Mouse (Mus musculus) left cerebral cortex, adult 8-10 months (tissue): ENCODE data around the gene Ikzf3. TPM values are rescaled to one million over a fixed set of nuclear protein-coding genes. Genes with fewer than 3 reads are reported as not detected.

Source experiments
- DNase-seq, 2 experiments: peaks; one replicate each; pipeline ENCODE4 v3.0.0; 2022; ENCODE audit warnings: low spot score in 2 of 2
- total RNA-seq, 4 experiments: library from RNA; stranded (reverse); gene quantifications; 2 replicates each; pipeline ENCODE4 v1.2.4; 2022

The Ikzf3 gene
- total RNA-seq, 4 experiments from 2014 or later: 0.23 to 0.76 (median 0.52) TPM

DNA sequence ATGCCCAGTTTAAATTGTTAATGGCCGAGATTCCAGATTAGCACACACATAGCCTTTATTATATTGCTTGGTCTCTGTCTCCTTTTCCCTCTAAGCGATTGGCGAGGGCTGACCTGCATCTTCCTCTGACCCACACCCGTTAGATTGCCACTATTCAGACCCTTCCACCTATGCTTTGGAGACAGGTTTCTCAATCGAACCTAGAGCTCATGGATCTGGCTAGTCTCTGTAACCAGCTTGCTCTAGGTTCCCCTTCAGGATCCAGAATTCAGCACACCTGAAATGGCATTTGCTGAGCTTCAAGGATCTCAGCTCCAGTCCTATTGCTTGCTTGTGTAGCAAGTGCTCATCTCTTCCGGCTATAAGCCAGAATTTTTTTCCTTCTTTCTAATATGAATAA, 23.6 kb upstream of the Ikzf3 start:
- DNase-seq: no peak

DNA sequence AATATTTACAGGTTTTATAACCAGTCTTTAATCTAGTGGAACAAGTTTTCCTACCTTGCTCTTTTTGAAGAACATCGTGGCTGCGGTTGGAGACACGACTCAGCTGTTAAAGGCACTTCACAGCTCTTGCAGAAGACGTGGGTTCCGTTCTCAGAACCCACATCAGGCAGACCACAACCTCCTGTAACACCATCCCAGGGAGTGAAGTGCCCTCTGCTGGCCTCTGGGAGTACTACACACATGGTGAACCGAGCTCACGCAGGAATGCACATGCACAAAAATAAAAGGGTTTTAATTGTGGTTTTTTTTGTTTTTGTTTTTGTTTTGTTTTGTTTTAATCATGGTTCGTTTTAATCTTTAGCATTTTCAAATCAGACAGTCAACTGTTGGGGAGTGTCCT, 22.5 kb upstream of the Ikzf3 start:
- DNase-seq: no peak

DNA sequence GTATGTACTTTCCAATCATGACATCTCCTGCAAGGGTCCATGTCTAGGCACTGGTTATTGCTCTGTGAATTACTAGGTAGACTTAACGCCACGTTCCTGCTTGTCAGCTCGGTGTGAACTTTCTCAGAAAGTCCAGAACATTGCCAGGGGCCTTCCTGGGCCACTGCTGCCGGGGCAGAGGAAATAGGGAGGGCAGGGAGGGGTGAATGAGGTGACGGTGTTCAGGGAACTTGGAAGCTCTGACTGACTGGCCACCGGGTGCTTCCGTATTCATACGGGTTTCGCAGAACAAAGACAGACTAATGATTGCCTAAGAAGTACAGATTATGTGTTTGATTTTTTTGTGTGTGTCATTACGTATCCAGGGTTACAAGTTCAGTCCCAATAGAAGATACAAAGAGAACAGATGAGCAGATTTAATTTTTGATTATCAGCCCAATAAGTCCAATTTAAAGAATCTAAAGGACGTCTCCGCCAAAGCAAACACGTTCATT, 18.1 kb upstream of the Ikzf3 start:
- DNase-seq: no peak

DNA sequence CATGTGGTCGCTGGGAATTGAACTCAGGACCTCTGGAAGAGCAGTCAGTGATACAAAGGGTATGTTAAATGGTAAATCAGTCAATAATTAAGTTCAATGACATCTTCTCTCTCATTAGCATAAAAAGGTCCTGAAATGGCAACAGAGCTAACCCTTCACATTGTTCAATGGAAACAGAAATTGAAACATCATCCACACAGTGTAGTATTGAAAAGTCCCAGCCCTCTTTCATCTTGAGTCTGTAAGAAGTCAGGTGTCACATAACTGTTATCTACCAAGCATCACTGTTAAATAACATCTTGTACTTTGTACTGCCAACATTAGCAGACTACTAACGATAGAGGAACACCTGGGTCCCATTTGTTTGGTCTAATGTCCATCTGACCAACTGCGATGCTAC, 17.2 kb upstream of the Ikzf3 start:
- no peak for DNase-seq

DNA sequence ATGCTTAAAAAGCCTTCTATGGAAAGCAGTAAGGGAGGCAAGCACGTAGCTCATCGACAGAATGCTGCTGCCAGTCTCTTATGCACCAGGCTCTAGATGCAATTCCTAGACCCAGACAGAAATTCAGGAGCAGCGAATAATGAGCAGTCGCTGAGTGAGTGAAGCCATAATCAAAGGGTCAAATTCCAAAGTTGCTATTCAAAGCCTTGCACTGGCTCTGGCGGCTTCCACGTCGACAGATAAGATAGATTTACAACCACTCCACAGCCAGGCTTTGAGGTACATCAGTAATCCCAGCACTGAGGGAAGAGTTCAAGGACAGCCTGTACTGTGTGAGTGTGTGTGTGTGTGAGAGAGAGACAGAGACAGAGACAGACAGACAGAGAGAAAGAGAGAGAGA, 15.1 kb upstream of the Ikzf3 start:
- no peak for DNase-seq

DNA sequence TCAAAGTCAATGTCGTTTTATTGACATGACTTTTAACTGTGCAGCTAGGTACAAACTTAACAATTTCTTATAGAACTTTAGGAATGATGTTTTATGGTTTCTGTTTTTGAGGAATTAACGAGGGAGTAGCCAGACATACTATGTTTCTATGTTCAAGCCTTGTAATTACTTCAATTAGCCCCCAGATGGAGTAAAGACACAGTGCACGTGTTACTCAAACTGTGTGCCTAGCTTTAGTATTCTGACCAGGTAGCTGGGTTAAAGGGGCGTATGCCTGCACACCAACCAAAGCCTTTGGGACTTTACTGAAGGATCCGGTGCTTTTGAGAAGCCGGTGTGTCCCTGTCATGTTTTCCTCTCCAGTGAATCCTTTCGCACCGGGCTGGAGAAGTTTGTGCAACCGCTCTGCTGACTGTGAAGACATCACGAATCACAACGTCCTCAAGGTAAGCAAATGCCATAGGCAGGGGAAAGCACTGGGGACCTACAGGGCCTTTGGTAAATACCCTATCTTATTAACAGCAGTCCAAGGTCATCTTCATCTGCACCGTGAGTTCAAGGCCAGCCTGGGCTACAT, 9.4 kb upstream of the Ikzf3 start:
- no peak for DNase-seq

DNA sequence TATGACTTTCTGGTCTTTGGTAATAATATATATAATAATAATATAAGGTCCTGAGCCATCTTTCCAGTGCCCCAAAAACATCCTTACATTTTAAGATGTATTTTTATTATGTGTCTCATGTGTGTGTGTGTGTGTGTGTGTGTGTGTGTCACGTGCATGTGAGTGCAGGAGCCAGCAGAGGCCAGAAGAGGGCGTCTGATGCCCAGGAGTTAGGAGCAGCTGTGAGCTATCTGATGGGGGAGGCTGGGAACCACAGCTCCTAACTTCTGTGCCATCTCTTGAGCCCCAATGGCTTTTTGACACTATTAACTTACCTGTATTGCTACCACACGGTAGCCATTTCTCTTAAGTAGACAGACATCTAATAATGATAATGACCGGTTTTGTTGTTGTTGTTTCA, 8.1 kb upstream of the Ikzf3 start:
- DNase-seq: no peak

DNA sequence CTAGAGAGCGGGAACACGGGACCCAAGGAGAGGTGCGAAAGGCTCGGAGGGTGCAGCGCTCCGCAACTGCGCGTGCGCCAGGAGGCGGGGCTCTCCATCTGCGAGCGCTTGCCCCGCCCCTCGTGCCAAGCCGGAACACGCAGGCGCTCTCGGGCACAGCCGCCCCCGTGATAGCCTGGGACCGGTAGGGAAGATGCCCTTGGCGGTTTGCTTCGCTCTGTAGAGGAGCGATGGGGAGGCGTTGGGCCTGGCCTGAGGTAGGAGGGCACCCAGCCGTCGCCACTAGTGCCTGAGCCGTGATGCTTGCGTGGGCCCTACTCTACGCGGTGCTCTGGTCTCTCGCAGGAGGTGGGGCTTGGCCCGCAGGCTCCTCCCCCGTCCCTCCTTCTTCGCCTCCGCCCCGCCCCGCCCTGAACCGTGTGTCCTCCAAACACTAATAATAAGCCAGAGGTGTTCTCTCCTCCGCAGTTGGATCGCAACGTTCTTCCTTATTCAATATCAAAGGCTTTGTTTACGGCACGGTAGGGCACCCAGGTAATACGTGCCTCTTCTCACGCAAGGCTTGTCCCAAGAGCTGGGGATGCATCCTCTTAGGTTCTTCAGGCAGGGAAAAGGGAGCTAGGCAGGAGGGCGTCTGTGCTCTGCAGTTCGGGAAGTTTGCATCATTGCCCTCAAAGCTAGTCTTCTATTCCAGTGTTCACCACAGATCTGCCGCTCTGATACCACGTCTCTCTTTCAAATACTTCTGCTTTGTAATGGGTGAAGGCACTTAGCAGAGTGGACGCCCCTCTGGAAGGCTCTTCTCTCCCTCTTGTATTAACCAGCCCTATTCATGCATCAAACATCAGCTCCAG, 5.4 kb upstream of the Ikzf3 start, which contains the start of gene Zpbp2:
TSS of gene Zpbp2 (plus strand) at position 123 of the 854 bp plus-strand sequence.
- DNase-seq: peak; percentile 82 to 88

DNA sequence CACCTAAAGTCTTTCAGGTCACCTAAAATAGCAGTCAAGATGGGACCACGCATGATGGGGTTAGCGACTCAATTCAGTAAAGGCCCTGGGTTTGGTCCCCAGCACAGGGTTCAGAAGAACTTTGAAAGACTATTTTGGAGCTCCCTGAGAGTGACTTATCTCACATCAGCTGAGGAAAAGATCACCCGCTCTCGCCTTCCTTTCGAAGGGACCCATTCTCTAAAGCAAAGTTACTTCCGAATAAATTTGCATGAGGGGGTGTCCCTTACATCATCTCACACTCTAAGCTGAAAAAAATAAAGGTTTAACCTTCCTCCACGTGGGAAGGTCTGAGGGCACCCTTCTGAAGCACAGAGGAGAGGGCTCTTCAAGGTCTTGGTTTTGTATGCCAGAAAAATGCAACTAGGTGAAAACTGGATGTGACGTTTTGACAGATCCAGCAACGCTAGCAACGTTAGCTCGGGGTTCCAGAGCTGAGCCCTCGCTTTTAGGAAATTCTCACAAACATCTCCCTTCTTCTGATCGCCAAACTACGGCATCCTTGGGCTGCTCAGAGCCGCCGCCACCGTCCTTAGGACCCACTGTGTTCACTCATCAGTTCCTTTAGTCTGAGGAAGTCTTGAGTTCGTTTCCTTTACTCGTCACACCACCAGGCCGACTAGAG, 4.6 kb upstream of the Ikzf3 start:
- no peak for DNase-seq

DNA sequence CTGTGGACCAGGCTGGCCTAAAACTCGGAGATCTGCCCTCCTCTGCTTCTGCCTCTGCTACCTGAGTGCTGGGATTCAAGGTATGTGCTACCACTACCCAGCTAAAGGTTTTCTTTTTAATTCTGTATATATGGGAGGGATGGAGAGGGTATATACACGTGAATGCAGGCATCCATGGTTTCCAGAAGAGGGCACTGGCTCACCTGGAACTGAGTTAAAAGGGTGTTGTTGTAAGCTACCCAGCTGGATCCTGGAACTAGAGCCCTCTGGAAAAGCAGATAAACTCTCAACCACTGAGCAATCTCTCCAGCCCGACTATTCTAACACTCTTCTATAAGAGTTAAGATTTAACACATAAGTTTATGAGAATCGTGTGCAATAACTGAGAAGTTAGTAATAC, 3.5 kb upstream of the Ikzf3 start:
- no peak for DNase-seq

DNA sequence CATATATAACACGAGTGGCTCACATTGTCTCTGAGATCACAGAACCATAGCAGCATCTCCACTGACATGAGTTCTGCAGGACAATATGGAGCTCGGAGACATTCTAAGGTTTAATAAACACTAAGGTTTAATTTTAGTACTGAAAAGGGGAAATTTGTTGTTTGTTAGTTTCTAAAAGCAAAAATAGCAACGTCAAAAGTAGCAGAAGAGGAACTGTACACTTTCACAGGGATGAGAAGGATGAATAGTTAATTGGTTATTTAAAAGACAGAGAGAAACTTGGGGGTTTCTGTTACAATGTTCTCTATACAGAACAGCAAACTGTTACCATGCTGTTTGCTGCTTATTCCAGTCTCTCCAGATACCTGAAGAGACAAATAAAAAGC, 1.5 kb upstream of the Ikzf3 start:
- DNase-seq: no peak

DNA sequence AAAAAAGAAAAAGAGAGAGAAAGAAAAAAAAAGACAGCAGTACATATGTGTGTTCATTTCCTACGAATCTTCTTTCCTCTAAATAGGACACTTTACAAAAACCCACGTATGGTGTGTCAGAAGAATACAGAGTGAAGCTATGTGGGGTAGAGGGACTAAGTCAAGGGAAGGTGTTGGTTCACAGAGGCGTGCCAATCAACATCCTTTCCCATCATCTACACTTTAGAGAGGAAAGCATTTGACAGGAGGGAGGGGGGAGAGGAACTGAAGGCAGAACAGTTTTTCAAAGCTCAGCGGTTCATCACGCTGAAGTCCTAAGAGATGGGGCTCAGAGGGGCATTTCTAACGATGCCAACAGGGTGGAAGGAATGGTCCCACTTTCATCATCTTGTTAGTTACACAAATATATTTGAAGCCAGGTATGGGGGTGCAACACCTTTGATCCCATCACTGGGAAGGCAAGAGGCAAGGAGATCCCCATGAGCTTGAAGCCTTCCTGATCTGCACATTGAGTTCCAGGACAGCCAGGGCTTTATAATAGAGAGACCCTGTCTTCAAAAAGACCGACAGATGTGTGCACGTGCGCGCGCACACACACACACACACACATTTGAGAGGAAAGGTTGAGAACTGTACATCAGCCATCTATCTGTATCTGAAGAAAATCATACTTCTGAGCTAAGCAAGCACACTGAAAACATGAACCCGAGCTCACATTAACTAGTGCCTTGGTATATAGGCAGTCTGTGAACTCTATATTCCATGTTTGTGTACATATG, 887 bp upstream of the Ikzf3 start:
- no peak for DNase-seq

DNA sequence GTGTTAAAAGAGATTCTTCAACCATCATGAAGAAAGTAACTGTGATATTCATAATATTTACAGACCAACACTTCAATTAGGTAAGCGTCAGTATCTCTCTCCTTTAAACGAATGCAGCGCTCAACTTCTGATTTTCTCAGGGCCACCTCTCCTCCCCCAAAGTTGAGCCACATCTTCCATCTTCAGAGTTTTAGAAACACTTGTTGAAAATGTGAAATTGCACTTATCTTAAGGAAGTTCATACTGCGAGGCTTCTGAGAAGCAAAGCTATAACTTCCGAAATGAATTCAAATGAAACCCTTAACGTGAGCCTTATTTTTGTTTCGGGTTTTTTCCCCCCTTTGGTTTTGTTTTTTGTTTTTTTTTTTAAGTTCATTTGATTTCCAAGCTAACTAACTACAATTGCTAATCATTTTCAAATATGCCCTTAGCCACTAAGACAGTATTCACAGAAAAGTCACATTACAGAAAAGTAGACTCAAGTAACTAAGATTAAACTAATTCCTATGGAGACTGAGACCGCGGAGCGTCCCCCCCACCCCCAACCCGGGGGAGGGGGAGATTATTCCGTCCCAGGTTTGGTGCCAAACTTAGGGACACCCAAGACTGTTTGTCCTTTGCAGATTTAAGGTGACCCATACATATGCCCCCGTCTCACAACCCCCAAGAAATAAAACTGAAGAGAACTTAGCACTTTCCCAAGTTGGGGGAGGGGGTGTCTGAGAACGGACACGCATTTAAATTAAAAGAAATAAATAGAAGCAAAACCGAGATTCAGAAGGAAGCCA, 747 bp downstream of the Ikzf3 start:
- no peak for DNase-seq

DNA sequence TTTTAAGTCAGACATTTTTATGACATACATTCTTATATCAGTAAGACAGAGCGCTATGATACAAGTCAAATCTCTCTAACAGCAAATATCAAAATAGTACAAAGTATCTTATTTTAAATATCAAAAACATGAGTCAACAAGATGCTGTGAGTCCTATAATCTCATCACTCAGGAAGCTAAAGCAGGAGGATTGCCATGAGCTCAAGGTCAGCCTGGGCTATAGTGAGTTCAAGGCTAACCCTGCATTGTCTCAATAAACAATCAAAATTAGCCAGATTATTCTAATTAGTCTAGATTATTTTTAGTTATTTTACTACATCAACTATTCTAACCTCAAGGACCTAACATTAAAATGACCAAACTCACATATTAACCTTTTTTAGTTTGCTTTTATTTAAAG, 2.4 kb downstream of the Ikzf3 start:
- DNase-seq: no peak

DNA sequence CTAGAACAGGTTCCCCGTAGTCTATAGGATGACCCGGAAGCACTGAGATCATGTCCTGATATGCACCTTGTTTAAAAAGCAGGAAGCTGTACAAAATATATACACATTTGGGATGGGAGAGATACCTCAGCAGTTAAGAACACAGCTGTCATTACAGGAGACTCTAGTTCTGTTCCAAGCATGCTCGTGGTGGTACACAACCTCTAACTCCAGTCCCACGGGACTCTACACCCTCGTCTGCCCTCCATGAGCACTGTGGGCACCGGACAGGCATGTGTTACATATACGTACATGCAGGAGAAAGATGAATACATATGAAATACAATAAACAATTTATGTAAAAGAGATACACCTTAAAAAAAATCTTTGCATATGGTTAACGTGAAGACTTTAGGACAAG, 3.3 kb downstream of the Ikzf3 start:
- DNase-seq: no peak

DNA sequence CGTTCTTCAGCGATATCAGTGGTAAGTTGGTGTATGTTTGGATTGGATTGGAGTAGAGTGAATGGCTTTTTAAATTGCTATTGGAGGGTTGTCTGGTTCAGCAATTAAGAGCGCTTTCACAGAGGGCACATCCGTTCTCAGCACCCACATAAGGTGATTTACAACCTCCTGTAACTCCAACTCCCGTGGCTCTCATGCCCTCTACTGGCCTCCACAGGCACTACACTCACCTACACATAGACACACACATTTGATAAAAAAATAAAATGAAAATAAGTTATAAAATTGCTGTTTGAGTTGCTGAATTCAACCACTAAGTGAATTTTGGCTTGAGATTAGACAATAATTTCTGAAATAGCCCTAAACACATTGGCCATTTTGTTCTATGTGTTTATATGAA, 5.5 kb downstream of the Ikzf3 start:
- no peak for DNase-seq

DNA sequence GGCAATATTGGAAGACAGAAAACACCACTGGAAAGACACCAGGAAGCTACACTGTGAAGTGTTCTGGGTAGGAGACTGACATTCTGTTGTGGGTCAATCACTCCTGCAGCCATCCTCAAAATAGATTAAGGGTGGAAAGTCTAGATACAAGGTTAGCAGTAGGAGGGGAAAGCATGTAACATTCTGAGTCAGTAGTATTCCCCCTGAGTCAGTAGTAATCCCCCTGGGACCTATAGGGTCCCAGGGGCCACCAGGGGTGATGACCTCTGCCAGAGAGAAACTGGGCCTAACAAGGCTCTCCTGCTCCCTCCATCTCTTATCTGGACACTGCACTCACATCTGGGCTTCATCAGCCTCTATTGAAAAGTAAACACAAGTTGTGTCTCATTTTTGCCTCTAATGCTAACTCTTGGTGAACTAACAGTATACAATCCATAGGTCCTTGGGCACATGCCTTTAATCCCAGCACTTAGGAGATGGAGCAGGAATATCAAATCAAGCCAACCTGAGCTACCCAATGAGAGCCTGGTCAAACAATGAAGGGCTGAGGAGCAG, 8.3 kb downstream of the Ikzf3 start:
- no peak for DNase-seq

DNA sequence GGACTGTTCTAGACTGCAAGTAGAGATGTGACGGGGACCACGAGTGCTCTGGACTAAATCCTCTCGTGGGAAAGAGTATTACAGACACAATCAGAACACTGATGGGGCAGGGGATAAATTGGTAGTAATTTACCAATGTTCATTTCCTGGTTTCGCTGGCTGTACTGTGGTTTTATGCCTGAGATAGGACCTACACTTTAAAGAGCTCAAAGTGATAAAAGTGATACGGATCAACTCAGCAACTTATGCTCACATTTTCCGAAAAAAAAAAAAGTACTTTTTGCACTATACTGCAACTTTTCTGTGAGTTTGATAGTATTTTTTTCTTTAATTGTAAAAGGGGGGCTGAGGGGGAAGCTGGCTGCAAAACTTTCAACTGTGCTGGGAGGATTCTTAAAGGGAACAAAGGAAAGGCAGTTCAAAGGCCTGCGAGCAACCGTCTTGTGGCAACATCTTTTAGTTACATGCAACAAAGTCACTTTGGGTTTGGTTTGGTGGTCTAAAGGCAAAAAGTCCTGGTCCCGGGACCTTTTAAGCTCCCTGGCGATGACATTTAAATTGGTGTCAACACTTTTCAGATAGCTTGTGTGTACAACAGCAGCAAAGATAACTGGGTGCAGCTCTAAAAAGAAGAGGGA, 18.9 kb downstream of the Ikzf3 start:
- no peak for DNase-seq

DNA sequence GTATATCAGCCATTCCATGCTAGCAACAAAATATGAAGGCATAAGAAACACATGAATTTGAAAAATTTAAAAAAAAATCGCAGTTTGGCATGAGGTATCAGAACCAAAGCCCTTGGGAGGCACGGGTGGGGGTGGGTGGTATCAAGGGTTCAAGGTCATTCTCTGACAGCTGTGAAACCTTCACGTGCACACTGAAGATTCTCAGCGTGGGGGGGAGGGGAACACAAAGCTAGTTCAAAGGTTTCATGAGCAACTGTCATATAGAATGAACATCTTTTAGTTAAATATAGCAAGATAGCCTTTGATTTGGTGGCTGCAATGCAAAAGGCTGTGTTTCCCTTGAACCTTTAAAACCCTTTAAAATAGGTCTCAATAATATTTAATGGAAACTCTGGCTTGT, 20.7 kb downstream of the Ikzf3 start:
- no peak for DNase-seq

DNA sequence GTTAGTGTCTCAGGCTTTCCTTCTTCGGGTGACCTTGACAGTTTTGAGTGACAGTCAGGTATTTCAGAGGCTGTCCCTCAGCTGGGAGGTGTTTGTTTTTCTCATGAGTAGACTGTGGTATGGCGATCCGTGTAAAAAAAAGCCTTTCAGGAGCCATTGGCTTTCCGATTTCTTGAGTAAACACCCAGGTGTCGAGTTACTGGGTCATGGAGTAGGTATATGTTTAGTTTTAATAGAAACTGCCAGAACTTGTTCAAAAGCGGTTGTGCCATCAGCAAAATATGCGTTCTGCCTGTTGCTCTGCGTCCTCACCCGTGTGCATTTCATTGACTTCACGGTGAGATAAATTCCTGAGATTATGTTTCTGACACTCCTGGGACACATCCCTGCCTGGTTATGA, 25.4 kb downstream of the Ikzf3 start:
- no peak for DNase-seq
